Mouse (Mus musculus): ENCODE data around the gene Rabgef1. TPM values are rescaled to one million over a fixed set of nuclear protein-coding genes. Genes with fewer than 3 reads are reported as not detected.

Gene Rabgef1
- total RNA-seq (2021) = 10 to 100 TPM; 71.7 to 81.0 TPM
- long read RNA-seq, experiment 1, transcript Rabgef1-203 (9 exons, 2,690 nt) = major isoform, 20 of 66 reads
- long read RNA-seq, experiment 1, partial matches to known transcripts = 1 of 66 reads
- long read RNA-seq, experiment 1, other reads (novel, unspliced or antisense) = 38 of 66 reads
- long read RNA-seq, experiment 2, transcript Rabgef1-203 (9 exons, 2,690 nt) = major isoform, 40 of 85 reads
- long read RNA-seq, experiment 2, partial matches to known transcripts = 3 of 85 reads
- long read RNA-seq, experiment 2, other reads (novel, unspliced or antisense) = 40 of 85 reads

- peak; percentile 95 for DNase-seq
These were observed at the start of gene Rabgef1 for GRCm38 (mm10) chr5:130171423-130171954. Gene Rabgef1, plus strand, starts transcription at chr5:130171798.

- no peak for DNase-seq
These were observed 49.2 kb upstream of the Rabgef1 start for GRCm38 (mm10) chr5:130122355-130122754.

- DNase-seq = no peak
These were observed 47.3 kb upstream of the Rabgef1 start for GRCm38 (mm10) chr5:130124271-130124670.

- DNase-seq = peak; percentile 41
These were observed 42.7 kb upstream of the Rabgef1 start for GRCm38 (mm10) chr5:130128686-130129523.

- DNase-seq = no peak
These were observed 42.1 kb upstream of the Rabgef1 start for GRCm38 (mm10) chr5:130129524-130129793.

GRCm38 (mm10) chr5:130136597-130136996, 35.0 kb upstream of the Rabgef1 start:
- no peak for DNase-seq

GRCm38 (mm10) chr5:130139393-130139792, 32.2 kb upstream of the Rabgef1 start:
- peak; percentile 44 for DNase-seq

GRCm38 (mm10) chr5:130141138-130141537, 30.5 kb upstream of the Rabgef1 start:
- no peak for DNase-seq

GRCm38 (mm10) chr5:130142041-130142440, 29.6 kb upstream of the Rabgef1 start:
- DNase-seq = no peak

GRCm38 (mm10) chr5:130143101-130143500, 28.5 kb upstream of the Rabgef1 start:
- no peak for DNase-seq

GRCm38 (mm10) chr5:130143977-130144333, 27.6 kb upstream of the Rabgef1 start:
- peak; percentile 68 for DNase-seq

- DNase-seq = peak; percentile 98
These were observed 27.0 kb upstream of the Rabgef1 start, which contains the start of gene Kctd7 for GRCm38 (mm10) chr5:130144334-130145312. Gene Kctd7, plus strand, starts transcription at chr5:130144861.

- no peak for DNase-seq
These were observed 25.6 kb upstream of the Rabgef1 start for GRCm38 (mm10) chr5:130145961-130146360.

- no peak for DNase-seq
These were observed 21.8 kb upstream of the Rabgef1 start for GRCm38 (mm10) chr5:130149726-130150310.

GRCm38 (mm10) chr5:130154286-130154685, 17.3 kb upstream of the Rabgef1 start:
- DNase-seq = no peak

- DNase-seq = no peak
These were observed 13.1 kb upstream of the Rabgef1 start for GRCm38 (mm10) chr5:130158545-130158944.

- DNase-seq = no peak
These were observed 11.8 kb upstream of the Rabgef1 start for GRCm38 (mm10) chr5:130159761-130160201.

- DNase-seq = peak; percentile 40
These were observed 7.9 kb upstream of the Rabgef1 start for GRCm38 (mm10) chr5:130163670-130164069.

- no peak for DNase-seq
These were observed 6.4 kb upstream of the Rabgef1 start for GRCm38 (mm10) chr5:130165213-130165612.

GRCm38 (mm10) chr5:130169109-130169508, 2.5 kb upstream of the Rabgef1 start:
- no peak for DNase-seq

- no peak for DNase-seq
These were observed 754 bp upstream of the Rabgef1 start for GRCm38 (mm10) chr5:130170666-130171422.

Data from gastrocnemius, postnatal 25 days (tissue).